Mouse (Mus musculus) G1E (cell line): ENCODE data around the gene Lsm6.

Source experiments
- CTCF ChIP-seq: IDR thresholded peaks from 2 replicates; pipeline ENCODE4 v1.5.1; 2012; ENCODE audit warnings: low read depth, low read length, inconsistent platforms, mixed read lengths
- GATA1 ChIP-seq: IDR thresholded peaks from 2 replicates; pipeline ENCODE4 v1.6.1; 2012; ENCODE audit warnings: borderline replicate concordance, low read length, inconsistent platforms, mixed read lengths
- GATA2 ChIP-seq: IDR thresholded peaks from 2 replicates; pipeline ENCODE4 v1.6.1; 2012; ENCODE audit warnings: low read depth, low read length, inconsistent platforms, borderline replicate concordance
- POLR2AphosphoS5 ChIP-seq: IDR thresholded peaks from 2 replicates; pipeline ENCODE4 v1.6.1; 2012; ENCODE audit warnings: low read depth, low read length, inconsistent platforms; ENCODE audit not compliant: insufficient replicate concordance
- TAL1 ChIP-seq: conservative IDR thresholded peaks from 2 replicates; pipeline ENCODE4 v1.6.1; 2012; ENCODE audit warnings: low read depth, low read length, inconsistent platforms, mixed read lengths

DNA sequence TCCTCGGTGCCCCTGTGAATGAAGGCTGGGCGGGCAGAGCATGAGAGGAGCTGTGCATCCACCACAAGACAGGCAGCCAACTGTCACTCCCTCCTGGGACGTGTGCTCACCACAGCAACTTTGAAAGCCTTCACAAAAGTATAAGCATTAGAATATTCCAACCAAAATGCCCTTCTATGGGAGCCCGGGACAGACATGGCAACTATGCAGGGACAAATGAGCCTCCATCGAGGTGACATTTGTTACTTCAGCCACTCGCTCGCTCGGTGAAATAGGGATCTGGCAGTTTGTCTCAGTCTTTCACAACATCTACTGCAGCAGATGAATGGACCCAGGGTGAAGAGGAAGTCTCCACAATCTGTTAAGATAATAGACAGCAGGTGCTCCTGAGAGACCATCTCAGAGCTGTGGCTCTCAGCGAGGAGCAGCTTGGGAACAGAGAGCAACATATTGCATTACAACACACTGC, 10.7 kb downstream of the Lsm6 start:
- TF ChIP-seq GATA1 = no peak
- no peak for TF ChIP-seq CTCF
- no peak for TF ChIP-seq GATA2
- no peak for TF ChIP-seq POLR2AphosphoS5
- no peak for TF ChIP-seq TAL1
